ENCODE assay signal across 16 mouse cellular contexts in the genomic region with DNA sequence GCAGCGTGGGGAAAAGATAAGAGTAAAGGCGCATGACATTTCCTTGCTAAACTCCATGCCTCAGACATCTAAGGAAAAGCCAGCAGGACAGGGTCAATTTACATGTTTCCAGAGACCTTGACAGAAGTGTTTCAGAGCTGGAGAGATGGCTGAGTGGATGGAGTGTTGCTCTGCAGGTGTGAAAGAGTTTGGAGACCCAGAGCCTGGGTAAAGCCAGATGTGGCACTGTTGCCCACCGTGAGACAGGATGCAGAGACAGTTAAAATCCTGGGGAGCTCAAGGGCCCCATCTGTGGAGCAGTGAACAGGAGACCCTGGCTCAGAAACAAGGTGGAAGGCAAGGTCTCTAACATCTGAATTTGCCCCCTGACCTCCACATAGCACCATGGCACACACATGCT. TPM values are rescaled to one million over a fixed set of nuclear protein-coding genes. Genes with fewer than 3 reads are reported as not detected.
"Had no signal": no experiment of that assay in that cellular context is flagged by ENCODE, and none has a peak within 500 bp of the region (broad histone marks: within the 10 kb centered on the region; RNA-seq: fewer than 3 reads in every experiment).

No protein-coding gene starts in this region.

- H3K9me3 ChIP-seq: neural tube, embryonic 12.5 days; stomach, embryonic 15.5 days had no signal

- H3K4me2 ChIP-seq: neural tube, embryonic 12.5 days; stomach, embryonic 15.5 days had no signal

- DNase-seq: retina, postnatal 1 day; right cerebral cortex, adult 18-20 months; right cerebral cortex, postnatal 14 days; right cerebral cortex, postnatal 25 days; right cerebral cortex, postnatal 4 days; spleen, adult 18-20 months; thymus, adult 18-20 months; thymus, adult 2 months; thymus, postnatal 14 days; thymus, postnatal 25 days; thymus, postnatal 36 days; thymus, postnatal 4 days had no signal

- H3K36me3 ChIP-seq: neural tube, embryonic 12.5 days; stomach, embryonic 15.5 days had no signal

- H3K27ac ChIP-seq: neural tube, embryonic 12.5 days; stomach, embryonic 15.5 days; stomach, postnatal 0 days had no signal

- H3K4me3 ChIP-seq: neural tube, embryonic 12.5 days; stomach, embryonic 15.5 days had no signal

- H3K27me3 ChIP-seq: neural tube, embryonic 12.5 days; stomach, embryonic 15.5 days had no signal

- H3K9ac ChIP-seq: neural tube, embryonic 12.5 days; stomach, embryonic 15.5 days had no signal

RNA-seq across cellular contexts. Expression of a gene that starts 19.7 kb away (rescaled TPM):
- total RNA-seq: neutrophil, adult 5-6 weeks had no signal
